Mouse (Mus musculus) stomach, postnatal 0 days (tissue): ENCODE results near the gene Vps35l.

Experiments
- CTCF ChIP-seq: IDR thresholded peaks from 2 replicates; pipeline ENCODE4 v1.5.1; 2016; ENCODE audit warnings: antibody characterized with exemption, low read depth, mild to moderate bottlenecking, moderate library complexity
- EP300 ChIP-seq: optimal IDR thresholded peaks from 2 replicates; pipeline ENCODE3; 2016; ENCODE audit warnings: antibody characterized with exemption

- TF ChIP-seq CTCF (no peak), EP300 (no peak)
Observed at GRCm38 (mm10) chr7:118725459-118725858, 14.6 kb upstream of the Vps35l start.
